Mouse (Mus musculus) adrenal gland, postnatal 10 days (tissue): ENCODE data around the gene Nfib. TPM values are rescaled to one million over a fixed set of nuclear protein-coding genes. Genes with fewer than 3 reads are reported as not detected.

Source experiments
- DNase-seq: peaks from one replicate; pipeline ENCODE4 v3.0.0; 2021; ENCODE audit warnings: mixed read lengths
- total RNA-seq, 2 experiments: library from RNA; stranded (reverse); gene quantifications; 2 replicates each; pipeline ENCODE4 v1.2.3; 2021

Gene Nfib
- total RNA-seq, 2 experiments from 2014 or later: 101 to 139 TPM

GRCm38 (mm10) chr4:82512743-82513425 lies 192.7 kb downstream of the Nfib start:
- peak; percentile 100 for DNase-seq

- no peak for DNase-seq
These were observed 193.2 kb downstream of the Nfib start for GRCm38 (mm10) chr4:82512335-82512734.

GRCm38 (mm10) chr4:82511524-82511923 lies 194.0 kb downstream of the Nfib start:
- peak; percentile 69 for DNase-seq

GRCm38 (mm10) chr4:82511001-82511513 lies 194.5 kb downstream of the Nfib start:
- DNase-seq: peak; percentile 49

- DNase-seq: no peak
These were observed 195.8 kb downstream of the Nfib start for GRCm38 (mm10) chr4:82509771-82510170.

- no peak for DNase-seq
These were observed 196.3 kb downstream of the Nfib start for GRCm38 (mm10) chr4:82509166-82509767.

GRCm38 (mm10) chr4:82508281-82508687 lies 197.3 kb downstream of the Nfib start:
- DNase-seq: peak; percentile 73

- peak; percentile 81 for DNase-seq
These were observed 197.8 kb downstream of the Nfib start for GRCm38 (mm10) chr4:82507541-82508280.

GRCm38 (mm10) chr4:82506731-82507331 lies 198.7 kb downstream of the Nfib start:
- DNase-seq: peak; percentile 77

- DNase-seq: peak; percentile 97
These were observed 199.3 kb downstream of the Nfib start for GRCm38 (mm10) chr4:82506081-82506730.

- DNase-seq: peak; percentile 85
These were observed 200.2 kb downstream of the Nfib start for GRCm38 (mm10) chr4:82505121-82506031.

- DNase-seq: peak; percentile 63
These were observed 201.0 kb downstream of the Nfib start for GRCm38 (mm10) chr4:82504284-82505120.

GRCm38 (mm10) chr4:82504015-82504283 lies 201.6 kb downstream of the Nfib start:
- no peak for DNase-seq

GRCm38 (mm10) chr4:82503274-82504014 lies 202.1 kb downstream of the Nfib start:
- no peak for DNase-seq

- no peak for DNase-seq
These were observed 202.9 kb downstream of the Nfib start for GRCm38 (mm10) chr4:82502611-82503010.

GRCm38 (mm10) chr4:82502012-82502411 lies 203.5 kb downstream of the Nfib start:
- no peak for DNase-seq

- no peak for DNase-seq
These were observed 204.9 kb downstream of the Nfib start for GRCm38 (mm10) chr4:82500578-82501098.

GRCm38 (mm10) chr4:82499725-82500577 lies 205.6 kb downstream of the Nfib start:
- no peak for DNase-seq
